Mouse (Mus musculus) c-Kit-positive CD71-positive TER-119-negative erythroid progenitor cells, embryonic 14.5 days (primary cell): ENCODE data around the gene Sec14l4.
"Not testable (repeated sequence)": the region's sequence is repeated elsewhere in the genome, so short reads cannot be mapped to it uniquely, and the experiment has no call there.

Experiments
- DNase-seq: peaks from one replicate; pipeline ENCODE4 v3.0.0-alpha.2; 2013; ENCODE audit warnings: low read depth

Gene Sec14l4

DNA sequence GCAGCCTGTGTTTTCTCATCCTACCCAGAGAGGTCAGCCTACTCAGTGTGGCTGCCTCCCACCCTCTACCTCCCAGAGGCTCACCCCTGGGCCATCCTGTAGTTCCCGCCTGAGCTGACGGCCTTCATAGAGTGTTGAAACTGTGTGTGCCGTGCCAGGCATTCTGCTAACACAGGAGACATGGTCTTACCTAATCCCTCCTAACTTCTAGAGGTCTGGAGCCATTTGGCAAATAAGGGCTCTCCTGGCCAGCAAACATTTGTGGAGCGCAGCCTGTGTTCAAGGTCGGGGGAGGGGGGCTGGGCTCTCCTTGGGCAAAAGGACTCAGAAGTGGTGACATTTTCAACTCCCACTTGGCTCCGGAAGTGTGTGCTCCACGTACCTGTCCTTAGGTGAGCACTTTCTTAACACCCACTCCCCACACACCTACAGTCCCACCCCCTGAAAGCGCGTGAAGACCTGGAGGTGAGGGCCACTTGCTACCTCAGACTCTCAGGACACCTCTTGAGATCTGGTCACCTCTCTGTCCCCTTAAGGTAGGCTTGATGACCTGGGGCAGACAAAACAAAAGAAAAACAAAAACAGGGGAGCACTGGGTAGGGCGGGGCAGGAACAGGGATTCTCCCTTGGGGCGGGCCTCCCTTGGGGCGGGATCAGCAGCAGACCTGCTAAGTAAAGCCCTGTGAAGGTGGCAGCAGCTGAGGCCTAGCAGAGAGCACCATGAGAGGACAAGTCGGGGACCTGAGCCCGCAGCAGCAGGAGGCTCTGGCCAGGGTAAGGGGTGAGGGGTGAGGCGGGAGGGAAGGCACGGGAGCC lies at the start of gene Sec14l4:
TSS of gene Sec14l4 (plus strand) at position 337 of the 816 bp plus-strand sequence.
- no peak for DNase-seq

DNA sequence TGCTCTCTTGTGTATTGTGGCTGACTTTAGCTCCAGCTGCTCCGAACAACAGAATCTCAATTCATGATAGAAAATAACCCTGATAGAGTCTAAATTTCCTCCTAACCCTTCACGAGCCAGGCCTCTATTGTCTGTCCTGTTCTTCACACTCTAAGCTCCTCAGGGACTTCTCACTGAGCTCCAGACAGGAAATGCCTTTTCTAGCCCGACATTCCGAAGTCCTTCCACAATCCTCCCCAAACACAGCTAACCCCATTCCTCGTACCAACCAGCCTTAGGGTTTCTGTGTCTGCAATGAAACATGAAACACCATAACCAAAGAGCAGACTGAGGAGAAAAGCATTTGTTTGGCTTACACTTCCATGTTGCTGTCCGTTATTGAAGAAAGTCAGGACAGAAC lies 49.7 kb upstream of the Sec14l4 start:
- no peak for DNase-seq

DNA sequence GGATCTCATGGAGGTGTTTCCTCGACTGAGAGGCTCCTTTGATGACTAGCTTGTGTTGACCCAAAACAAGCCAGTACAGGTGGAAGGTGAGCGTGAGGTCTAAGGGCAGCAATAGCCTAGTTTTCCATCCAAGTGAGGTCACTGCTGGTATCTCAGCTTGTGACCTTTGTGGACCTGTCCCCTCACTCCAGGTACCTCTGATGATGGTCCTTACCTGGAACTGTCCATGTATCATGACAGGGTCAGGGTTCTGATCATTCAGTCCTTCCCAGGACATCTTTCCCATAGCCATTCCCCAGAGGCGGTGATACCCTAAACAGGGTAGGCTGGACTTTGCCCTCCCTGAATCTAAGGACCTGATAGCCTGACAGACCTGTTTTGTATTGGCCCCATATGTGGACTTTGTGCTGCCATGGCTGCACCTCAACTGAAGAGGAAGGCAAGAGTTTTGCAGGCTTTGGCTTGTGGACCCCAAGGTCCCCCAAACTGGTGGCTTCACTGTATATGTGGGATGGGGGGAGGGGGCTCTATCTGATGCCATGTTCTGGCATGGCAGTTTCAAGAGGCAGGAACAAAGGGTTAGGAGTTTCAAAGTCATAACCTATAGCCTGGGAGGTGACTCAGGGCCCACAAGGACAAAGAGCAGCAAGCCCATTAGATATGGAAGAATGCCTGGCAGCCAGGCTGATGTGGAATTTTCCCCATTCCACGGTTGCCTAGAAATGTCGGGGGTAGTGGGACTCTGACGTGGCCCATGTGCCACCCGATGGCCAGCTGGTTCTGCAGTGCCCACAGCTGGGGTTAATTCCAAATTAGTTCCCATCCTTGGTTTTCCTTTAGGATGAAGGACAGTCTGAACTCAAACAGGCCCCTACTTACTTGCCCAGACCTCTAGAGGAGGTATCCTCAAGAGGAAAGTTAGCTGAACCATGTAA lies 48.7 kb upstream of the Sec14l4 start:
- no peak for DNase-seq

DNA sequence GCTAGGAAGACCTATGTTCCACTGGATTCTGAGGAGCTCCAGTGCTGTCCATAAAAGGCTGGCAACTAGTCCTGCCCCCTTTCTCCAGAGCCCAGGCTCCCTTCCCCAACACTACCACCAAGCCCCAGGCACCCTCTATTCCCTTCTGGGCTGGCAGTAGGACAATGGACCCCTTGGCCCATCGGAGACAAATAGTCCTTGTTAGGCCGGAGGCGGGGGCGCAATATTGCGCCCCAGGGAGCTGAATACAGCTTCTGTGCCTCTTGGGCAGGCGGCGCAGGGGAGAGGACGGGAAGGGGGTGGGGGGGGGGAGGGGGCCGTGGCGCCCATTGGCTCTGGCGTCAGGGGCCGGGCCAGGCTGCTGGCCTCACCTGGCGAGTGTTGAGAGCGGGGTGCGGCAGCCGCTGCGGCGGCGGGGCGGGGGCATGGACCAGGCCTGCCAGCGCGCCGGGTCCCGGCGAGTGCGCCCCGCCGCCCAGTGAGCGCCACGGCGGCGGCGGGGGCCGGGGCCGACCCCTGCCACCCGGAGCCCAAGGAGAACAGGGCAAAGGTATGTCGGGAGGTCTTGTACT lies 47.9 kb upstream of the Sec14l4 start, which contains the start of gene Gal3st1:
TSS of gene Gal3st1 (plus strand) at position 346 of the 572 bp plus-strand sequence.
- no peak for DNase-seq

DNA sequence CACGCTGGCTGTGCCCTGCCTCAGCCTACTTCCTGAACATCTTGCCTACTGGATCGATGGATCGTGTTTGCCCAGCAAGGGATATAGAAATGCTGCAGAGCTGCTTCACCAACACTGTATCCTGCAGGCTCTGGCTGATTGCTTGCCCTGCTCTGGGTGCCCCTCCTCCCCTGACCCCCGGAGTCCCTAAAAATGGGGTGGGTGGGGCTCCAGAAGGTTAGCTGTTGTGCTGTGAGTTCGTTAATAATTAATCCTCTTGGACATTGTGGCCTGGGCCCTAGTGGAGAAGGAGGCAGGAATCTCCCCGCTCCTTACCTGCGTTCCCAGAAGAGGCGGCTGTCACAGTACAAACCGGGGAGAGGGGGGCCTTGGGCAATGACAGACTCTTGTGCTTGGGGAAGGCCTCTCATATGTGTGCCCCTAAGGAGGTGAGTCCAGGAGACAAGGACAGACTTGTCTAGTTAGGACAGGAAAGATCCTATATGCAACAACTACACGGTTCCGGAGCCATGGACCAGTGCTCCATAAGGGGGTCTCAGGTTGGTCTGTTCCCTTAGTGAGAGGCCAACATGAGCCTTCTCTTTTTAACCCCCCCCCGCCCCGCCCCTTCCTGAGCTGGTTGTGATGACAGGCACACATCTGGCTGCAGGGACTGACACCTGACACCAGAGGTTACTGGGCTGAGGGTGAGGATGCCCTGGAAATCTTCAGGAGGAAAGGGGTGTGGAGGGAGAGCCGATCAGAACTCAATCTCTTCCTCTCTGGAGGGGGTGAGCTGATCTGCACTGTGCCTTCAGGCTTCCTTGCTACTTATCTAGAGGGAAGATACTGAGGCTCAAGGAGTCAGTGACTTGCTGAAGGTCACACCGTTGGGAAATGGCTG lies 47.2 kb upstream of the Sec14l4 start:
- no peak for DNase-seq

DNA sequence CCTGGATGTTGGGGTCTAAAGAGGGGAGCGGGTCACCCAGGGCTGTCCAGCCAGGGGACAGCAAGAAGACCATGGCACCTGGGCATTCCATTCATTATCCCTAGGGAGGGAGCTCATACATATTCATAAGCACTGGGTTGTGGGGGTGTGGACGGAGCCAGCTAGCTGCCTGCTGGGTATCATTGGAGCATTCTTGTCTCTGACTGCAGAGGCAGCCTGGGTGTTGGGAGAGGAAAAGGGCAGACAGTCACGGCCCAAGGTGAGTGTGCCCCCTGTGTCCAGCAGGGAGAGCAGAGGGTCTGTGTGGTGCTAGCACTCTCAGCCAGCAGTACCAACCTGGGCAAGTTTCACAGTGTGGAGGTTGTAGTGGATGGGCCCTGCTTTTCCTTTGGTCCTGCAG lies 41.5 kb upstream of the Sec14l4 start:
- DNase-seq, result no peak

DNA sequence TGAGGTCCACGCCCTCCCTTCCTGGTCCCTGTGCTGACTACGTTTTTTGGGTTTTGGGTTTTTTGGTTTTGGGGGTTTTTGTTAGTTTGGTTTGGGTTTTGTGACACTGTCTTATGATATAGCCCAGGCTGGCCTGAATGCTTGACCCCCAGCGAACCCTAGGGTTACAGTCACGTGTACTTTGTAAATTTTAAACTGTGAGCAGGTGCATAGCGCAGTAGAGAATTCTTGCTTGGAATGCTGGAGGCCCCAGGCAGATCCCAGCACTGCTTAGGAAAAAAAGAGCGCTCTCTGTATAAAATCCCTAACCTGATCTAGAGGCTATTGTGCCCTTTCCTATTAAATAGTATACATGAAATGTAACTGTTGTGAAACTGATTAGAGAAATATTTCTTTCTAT lies 38.1 kb upstream of the Sec14l4 start:
- DNase-seq, result no peak

DNA sequence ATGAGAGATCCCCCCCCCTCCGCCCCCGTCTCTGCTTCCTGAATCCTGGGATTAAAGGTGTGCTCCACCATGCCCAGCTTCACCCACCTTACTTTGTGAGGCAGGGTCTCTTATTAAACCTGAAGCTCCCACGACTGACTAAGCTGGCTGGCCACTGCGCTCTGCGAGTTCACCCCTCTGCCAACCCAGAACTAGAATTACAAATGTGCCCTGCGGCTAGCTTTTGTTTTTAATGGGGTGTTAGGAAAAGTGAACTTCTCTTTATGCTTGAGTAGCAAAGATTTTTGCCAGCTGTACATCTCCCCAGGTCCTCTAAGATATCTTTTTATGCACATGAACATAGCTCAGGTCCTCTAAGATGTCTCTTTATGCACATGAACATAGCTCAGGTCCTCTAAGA lies 37.3 kb upstream of the Sec14l4 start:
- no peak for DNase-seq

DNA sequence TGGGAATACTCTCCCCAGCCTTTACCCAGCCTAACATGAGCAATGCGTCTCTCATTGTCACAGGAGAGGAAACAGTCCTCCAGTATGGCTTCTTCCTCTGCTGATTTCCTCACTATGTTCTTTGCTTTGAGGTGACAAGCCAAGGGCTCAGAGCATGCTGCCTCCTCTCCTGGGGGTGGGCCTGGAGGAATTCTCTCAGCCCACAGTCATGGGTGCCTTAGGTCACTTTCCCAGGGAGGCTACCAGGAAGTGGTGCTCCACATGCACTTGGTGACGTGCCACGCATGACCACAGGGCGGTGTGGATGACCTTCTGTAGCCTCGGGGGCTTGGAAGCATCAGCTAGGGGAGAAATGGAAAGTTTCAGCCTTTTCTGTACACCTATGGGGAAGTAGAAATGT lies 35.8 kb upstream of the Sec14l4 start:
- no peak for DNase-seq

DNA sequence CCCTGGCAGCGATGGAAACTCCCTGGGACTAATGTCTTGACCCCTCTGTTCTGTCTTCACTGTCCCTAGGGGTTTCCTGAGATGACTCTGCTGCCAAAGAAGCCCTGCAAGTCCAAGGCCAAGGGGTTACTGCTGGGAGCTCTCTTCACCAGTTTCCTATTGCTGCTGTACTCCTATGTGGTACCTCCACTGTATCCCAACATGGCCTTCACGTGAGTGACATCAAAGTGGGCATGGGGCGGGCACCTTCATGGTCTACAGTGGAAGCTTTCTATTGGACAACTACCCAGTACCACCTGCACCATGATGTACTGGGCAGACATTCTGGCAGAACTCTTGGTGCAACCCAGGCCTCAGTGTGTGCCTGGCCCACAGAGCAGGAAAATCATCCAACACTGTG lies 34.4 kb upstream of the Sec14l4 start:
- no peak for DNase-seq

DNA sequence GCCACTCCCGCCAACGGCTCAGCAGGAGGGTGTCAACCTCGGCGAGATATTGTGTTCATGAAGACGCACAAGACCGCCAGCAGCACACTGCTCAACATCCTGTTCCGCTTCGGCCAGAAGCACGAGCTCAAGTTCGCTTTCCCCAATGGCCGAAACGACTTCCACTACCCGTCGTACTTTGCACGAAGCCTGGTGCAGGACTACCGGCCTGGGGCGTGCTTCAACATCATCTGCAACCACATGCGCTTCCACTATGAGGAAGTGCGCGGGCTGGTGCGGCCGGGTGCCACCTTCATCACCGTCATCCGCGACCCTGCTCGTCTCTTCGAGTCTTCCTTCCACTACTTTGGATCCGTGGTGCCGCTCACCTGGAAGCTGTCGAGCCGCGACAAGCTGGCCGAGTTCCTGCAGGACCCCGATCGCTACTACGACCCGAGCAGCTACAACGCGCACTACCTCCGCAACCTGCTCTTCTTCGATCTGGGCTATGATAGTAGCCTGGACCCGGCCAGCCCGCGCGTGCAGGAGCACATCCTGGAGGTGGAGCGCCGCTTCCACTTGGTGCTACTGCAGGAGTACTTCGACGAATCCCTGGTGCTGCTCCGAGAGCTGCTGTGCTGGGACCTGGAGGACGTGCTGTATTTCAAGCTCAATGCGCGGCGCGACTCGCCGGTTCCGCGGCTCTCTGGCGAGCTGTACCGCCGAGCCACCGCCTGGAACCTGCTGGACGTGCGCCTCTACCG lies 33.1 kb upstream of the Sec14l4 start:
- DNase-seq, result no peak

DNA sequence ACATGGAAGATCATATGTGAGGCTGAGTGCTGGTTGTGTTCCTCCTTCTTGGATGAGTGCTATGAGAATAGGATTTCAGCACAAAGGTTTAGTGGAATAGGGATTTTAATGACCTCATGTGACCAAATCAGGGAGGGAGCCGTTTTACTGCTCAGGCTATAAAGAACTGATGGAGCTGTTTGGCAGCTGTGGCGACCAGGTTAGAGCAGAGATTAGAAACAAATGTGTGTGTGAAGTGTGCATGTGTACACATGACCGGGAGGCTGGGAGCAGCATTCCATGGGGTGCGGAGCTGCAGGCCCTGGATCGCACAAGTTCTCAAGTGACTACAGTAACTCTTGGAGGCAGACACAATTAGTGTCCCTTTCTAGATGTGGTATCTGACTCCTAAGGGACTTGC lies 31.7 kb upstream of the Sec14l4 start:
- no peak for DNase-seq

DNA sequence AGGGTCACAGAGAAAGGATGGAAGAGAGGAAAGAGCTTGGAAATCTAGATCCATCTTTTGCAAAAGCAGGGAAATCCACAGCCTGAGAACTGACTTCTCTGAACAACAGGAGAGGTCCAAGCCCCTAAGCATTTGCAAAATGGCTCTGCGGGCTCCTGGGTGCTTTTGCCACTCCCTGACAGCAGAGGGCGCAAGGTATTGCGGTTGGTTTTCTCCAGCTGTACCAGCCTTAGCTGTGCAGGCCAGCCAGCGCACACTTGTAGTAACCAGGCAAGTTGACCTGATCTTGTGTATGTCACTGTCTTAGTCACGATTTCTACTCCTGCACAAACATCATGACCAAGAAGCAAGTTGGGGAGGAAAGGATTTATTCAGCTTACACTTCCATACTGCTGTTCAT lies 29.7 kb upstream of the Sec14l4 start:
- peak; percentile 35 for DNase-seq

DNA sequence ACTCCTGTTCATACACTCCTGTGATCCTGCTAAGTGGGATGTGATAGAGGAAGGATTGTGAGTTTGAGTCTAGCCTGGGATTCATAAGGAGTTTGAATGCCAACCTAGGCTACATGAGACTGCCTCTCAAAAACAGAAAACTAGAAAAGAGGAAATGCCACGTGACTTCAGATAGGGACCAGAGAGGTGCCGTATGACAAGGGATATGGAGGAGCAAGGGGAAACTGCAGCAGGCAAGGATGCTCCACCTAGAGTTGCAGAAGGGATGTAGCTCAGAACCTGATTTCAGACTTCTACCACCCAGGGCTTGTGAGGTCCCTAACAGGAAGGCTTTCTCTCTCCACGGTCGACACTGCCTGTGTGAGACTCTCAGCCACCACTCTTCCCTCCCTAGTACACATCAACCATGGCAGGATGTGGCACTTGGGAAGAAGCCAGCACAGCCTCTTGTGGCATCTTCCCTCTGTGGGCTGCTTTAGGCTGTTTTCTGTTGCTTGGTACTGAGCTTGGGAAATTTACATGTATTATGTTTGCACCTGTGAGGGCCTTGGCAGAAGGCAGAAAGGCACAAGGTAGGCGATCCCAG lies 25.9 kb upstream of the Sec14l4 start:
- DNase-seq, result no peak

DNA sequence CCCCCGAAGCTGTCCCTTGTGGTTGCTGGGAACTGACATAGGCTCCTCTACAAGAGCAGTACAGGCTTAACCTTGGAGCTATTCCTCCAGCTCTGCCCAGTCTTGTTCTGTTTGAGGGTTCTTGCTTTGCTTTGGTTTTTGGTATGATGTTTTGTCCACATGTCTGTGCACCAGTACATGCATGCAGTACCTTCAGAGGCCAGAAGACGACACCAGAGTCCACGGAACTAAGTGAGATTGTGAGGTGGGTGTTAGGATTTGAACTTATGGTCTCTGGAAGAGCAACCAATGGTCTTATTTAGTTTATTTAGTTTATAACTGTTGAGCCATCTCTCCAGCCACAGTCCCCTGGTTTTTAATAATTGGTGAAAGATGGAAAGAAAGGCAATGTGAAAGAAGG lies 24.8 kb upstream of the Sec14l4 start:
- DNase-seq, result no peak

DNA sequence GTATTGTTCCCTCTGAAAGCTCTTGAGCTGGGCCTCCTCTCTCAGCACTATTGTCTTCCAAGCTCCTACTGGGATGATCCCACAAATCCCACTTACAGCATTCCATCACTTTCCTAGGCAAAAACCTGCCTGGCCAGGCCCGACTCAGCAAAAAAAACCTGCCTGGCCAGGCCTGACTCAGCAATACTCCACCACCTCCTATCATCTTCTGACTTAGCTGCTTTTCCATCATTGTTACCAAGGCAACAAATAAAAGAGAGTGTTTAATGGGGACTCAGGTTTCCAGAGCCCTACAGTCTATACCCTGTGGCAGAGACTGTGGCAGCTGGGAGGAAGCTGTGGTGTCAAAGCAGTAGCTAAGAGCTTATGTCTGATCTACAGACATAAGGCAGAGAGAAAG lies 18.6 kb upstream of the Sec14l4 start:
- DNase-seq, result no peak

DNA sequence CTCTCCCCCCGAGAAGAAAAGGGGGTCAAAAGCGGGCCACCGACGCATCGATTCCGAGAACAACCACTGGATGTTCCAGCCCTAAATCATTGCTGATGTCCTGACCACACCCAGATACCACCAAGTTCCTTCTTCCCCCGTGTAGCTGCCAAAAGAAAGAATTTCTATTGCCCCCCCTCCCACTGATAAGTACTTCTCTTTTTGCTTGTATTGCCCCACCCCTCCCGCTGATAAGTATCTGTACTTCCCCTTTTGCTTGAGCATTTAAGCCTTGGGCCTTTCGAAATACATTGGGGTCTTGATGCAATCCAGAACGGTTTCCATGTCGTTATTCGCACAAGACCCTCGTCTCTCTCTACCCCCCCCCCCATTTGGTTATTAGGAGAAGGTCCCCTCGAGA lies 15.5 kb upstream of the Sec14l4 start:
- DNase-seq, result not testable (repeated sequence)

DNA sequence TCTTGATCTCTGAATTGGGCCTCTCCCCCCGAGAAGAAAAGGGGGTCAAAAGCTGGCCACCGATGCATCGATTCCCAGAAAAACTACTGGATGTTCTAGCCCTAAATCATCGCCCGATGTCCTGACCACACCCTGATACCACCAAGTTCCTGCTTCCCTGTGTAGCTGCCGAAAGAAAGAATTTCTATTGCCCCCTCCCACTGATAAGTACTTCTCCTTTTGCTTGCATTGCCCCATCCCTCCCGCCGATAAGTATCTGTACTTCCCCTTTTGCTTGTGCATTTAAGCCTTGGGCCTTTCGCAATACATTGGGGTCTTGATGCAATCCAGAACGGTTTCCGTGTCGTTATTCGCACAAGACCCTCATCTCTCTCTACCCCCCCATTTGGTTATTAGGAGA lies 9.2 kb upstream of the Sec14l4 start:
- DNase-seq, result not testable (repeated sequence)

DNA sequence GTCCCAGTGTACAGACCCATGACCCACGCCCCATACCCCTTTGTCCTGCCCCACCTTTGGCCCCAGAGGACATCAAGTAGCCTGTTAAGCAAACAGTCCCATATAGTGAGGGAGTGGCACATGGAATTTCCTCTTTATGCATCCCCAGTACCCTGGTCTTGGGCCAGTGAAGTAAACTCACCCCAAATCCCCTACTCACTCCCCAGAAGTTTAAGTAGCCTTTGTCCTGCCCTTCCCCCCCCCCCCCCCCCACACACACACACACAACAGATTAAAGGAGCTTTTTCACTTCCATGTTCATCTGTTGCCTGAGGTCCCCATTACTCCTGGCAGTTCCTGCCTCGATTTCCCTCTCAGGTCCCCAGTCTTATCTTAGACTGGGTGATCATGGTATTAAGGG lies 7.9 kb upstream of the Sec14l4 start:
- no peak for DNase-seq

DNA sequence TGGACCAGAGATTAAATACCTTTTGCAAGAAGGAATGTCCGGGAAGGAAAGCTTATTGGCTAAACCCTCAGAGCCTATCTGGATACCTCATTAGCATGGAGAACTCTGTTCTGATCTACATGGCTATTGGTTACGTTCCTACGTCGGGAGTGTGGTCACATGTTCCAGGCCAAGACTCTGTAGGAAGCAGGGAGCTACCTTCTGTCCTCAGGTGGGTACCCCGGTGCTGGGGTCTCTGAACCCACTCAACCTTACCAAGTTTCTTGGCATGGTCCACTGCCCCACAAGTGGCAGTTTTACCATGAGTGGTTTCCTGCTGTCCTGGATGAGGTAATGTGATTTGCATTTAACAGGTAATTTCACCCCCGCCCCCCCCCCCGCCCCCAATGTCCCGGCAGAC lies 4.2 kb upstream of the Sec14l4 start:
- no peak for DNase-seq
